Mouse (Mus musculus) layer of hippocampus, adult 18-20 months (tissue): ENCODE data around the gene Mettl24. TPM values are rescaled to one million over a fixed set of nuclear protein-coding genes. Genes with fewer than 3 reads are reported as not detected.

Experiments
- DNase-seq, 2 experiments: peaks; one replicate each; pipeline ENCODE4 v3.0.0; 2022; ENCODE audit warnings: low spot score in 2 of 2
- long read RNA-seq: library from polyadenylated mRNA; stranded (forward); transcript quantifications from one replicate; pipeline ENCODE4 v2.0.0, GENCODE M21; 2021
- total RNA-seq, 2 experiments: library from RNA; stranded (reverse); gene quantifications; 2 replicates each; pipeline ENCODE4 v1.2.3; 2021

The Mettl24 gene
- total RNA-seq = 1 to 10 TPM; 2.9 to 3.9 TPM
- long read RNA-seq, partial matches to known transcripts = 0 of 4 reads
- long read RNA-seq, other reads (novel, unspliced or antisense) = 4 of 4 reads

- DNase-seq = peak; percentile 37 to 71
Observed at GRCm38 (mm10) chr10:40683092-40683867, at the start of gene Mettl24. TSS of gene Mettl24 (plus strand) at chr10:40683282.

- DNase-seq = no peak
Observed at GRCm38 (mm10) chr10:40637331-40637730, 45.8 kb upstream of the Mettl24 start.

- peak; percentile 85 to 94 for DNase-seq
Observed at GRCm38 (mm10) chr10:40638276-40638675, 44.8 kb upstream of the Mettl24 start.

GRCm38 (mm10) chr10:40638823-40639819 is 44.0 kb upstream of the Mettl24 start:
- peak in 1 of 2 experiments; percentile 70 for DNase-seq

- DNase-seq = no peak
Observed at GRCm38 (mm10) chr10:40640406-40640805, 42.7 kb upstream of the Mettl24 start.

DNA sequence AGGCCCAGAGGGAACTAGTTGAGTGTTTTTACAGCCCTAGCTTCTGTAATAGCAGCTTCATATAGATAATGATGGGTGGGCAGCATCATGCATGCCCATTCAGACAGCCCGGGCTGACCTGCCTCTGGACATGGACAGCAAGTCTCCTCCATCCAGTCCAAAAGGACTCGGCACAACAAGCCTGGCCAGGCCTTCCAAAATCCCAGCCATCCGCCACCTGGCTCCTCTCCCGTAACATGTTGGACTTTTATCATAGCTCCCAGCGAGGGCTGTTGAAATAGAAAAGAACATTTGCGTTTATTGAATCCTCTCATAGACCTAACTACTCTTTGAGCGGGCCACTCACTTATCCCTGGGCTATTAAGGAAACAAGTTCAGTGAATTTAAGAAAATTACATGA is 41.2 kb upstream of the Mettl24 start:
- no peak for DNase-seq

GRCm38 (mm10) chr10:40643126-40643525 is 40.0 kb upstream of the Mettl24 start:
- no peak for DNase-seq

- no peak for DNase-seq
Observed at GRCm38 (mm10) chr10:40644456-40644855, 38.6 kb upstream of the Mettl24 start.

- no peak for DNase-seq
Observed at GRCm38 (mm10) chr10:40645346-40645745, 37.7 kb upstream of the Mettl24 start.

GRCm38 (mm10) chr10:40648776-40649175 is 34.3 kb upstream of the Mettl24 start:
- DNase-seq = no peak

DNA sequence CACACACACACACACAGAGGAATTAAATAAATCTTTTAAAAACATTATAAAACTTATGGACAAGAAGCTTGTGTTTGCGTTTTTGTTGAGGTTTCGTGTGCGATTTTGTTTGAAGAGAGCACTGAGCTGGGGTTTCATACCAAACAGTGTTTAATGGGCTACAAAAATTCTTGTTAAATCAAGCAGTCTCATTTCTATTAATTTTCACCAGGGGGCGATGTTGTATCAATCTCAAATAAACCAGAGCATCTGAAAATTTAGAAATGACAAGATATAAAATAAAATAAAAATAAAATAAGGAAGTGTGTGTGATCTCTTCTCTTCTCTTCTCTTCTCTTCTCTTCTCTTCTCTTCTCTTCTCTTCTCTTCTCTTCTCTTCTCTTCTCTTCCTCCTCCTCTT is 33.4 kb upstream of the Mettl24 start:
- no peak for DNase-seq

DNA sequence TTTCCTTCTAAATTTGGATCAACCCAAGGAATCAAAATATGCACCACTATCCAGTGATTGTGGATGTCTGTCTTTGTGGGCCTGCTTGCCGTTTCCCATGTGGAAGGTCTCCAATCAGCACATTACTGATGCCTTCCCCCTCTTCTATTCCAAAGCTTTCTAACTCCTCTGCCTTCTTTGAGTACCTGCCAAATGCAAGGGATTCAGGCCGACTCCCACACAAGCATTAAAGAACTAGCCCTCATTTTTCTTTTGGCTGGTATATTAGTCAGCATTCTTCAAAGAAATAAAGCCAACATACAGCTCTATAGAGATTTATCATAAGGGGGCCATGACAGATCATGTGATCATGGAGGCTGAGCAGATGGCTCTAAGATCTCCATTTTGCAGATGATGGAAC is 31.4 kb upstream of the Mettl24 start:
- no peak for DNase-seq

DNA sequence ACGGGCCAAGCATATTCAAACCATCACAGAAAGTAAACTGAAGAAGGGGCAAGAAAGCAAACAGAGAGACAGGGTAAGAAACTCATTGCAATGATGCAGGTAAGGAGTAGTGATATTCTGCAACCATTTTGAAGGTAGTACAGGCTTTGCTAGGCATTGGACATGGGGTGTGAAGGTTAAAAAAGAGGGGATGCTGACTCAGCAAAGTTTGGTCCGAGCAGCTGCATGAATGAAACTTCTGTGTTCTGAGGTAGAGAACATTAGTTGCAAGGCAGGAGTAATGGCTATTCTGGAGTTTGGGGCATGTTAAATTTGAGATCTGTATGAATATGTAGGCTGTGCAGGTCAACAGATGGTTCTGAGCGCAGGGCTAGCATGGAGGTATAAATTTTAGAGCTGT is 17.8 kb upstream of the Mettl24 start:
- no peak for DNase-seq

- no peak for DNase-seq
Observed at GRCm38 (mm10) chr10:40666943-40667342, 16.1 kb upstream of the Mettl24 start.

DNA sequence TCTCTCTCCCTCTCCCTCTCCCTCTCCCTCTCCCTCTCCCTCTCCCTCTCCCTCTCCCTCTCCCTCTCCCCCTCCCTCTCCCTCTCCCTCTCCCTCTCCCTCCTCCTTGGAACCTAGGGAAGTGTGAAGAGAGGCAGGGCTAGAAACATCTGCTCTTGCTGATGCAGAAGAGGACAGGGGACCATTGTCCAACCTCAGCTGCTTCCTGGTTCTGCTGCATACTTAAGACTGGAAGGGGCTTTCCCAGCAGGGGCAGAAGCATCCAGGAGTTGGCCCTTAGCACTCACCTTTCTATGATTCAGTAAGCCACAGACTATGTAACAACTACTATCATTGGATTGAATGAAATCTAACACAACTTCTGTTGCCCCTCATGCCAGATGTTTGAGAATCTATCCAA is 14.4 kb upstream of the Mettl24 start:
- DNase-seq = no peak

DNA sequence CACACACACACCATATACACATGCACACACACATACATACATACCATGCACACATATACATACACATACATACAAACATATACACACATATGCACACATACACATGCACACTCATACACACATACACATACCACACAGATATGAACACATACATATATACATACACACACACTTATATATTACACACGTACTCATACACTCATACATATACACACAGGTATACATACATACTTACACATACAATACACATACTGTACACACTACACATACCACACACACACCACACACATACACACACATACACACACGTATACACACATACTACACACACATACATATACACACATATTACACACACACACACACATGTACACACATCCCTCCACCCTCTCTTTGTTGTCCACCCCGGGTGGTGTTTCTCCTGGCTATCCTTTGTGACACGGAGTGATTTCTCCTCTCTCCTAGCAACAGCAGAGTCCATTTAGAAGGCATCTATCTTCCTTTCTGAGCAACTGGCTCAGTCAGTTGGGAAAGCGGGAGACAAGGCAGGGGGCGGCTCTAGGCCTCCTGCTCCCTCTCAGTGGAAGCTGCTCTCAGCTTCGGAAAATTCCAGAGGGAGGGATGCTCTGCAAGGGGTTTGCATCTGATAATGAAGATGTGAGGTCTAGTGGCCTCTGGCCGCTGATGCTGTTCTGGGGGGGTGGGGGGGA is 10.3 kb upstream of the Mettl24 start:
- peak in 1 of 2 experiments; percentile 34 for DNase-seq

- DNase-seq = no peak
Observed at GRCm38 (mm10) chr10:40673297-40673665, 9.8 kb upstream of the Mettl24 start.

- DNase-seq = no peak
Observed at GRCm38 (mm10) chr10:40674151-40674550, 8.9 kb upstream of the Mettl24 start.

DNA sequence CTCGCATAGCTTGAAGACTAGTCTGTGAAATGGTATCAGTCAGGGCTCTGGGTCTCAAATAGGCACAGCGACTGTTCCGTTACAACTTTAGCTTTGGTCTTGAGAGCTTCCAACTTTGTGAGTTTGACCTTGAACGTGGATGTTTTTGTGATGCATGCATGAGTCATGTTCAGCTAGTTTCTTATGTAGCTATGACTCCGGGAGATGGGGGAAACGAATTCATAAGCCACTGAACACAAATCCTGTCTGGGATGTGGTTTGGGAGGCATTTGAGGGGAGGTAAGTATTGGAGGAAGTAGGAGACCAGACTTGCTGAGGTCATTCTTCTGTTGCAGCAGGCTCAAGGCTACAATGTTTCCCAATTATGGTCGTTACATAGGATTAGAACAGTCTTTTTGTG is 7.2 kb upstream of the Mettl24 start:
- DNase-seq = no peak

DNA sequence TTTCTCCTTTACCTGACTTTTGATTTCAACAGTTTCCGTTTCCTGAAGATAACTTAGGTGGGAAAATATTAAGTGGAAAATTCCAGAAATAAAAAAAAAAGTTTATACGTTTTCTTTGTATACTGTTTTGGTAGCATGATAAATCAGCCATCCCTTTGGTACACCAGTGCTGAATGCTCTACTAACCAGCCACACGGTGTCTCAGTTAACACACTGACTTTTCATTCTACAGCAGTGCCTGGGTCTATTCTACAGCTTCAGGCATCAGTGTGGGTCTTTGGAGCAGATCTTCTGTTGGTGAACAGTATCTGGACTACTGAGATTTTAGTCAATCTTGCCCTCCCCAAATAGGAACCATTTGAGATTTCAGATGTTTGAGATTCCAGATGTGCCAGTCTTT is 4.6 kb upstream of the Mettl24 start:
- no peak for DNase-seq

GRCm38 (mm10) chr10:40682470-40682869 is 612 bp upstream of the Mettl24 start:
- peak; percentile 83 to 89 for DNase-seq
